Mouse (Mus musculus) erythroblast, embryonic 14.5 days (primary cell): ENCODE measurements around the gene Gm17087.

Experiments used
- GATA1 ChIP-seq: IDR thresholded peaks from 2 replicates; pipeline ENCODE4 v1.6.1; 2012; ENCODE audit warnings: low read length, inconsistent platforms, mixed read lengths
- TAL1 ChIP-seq: IDR thresholded peaks from 3 replicates; pipeline ENCODE4 v1.6.1; 2012; ENCODE audit warnings: low read length, inconsistent platforms, mixed read lengths

- TF ChIP-seq GATA1 (no peak), TAL1 (no peak)
Observed at GRCm38 (mm10) chr17:8525971-8526740, 40.6 kb downstream of the Gm17087 start.
